Mouse (Mus musculus): ENCODE data around the gene Art4. TPM values are rescaled to one million over a fixed set of nuclear protein-coding genes. Genes with fewer than 3 reads are reported as not detected.

Art4 gene
- total and polyA plus RNA-seq, 3 experiments = 0.50 to 0.60 TPM; not detected in 1

GRCm38 (mm10) chr6:136803739-136804633 lies 53.5 kb downstream of the Art4 start, which contains the start of gene Hist4h4 (continued):
- TF ChIP-seq CHD2 (IDR thresholded peaks at IDR 0.05; ENCODE audit: low read length) (no peak), TBP (IDR thresholded peaks at IDR 0.05; ENCODE audit: low read depth, low read length) (peak; percentile 99), GATA1 (IDR thresholded peaks at IDR 0.05; ENCODE audit: low read depth, low read length) (no peak; the same call in 1 of the 2 replicates), ZNF384 (IDR thresholded peaks at IDR 0.05; ENCODE audit: low read depth, low read length) (no peak), CHD1 (IDR thresholded peaks at IDR 0.05; ENCODE audit: low read depth, low read length) (no peak), ZKSCAN1 (IDR thresholded peaks at IDR 0.05; ENCODE audit: low read depth, low read length) (no peak)

DNA sequence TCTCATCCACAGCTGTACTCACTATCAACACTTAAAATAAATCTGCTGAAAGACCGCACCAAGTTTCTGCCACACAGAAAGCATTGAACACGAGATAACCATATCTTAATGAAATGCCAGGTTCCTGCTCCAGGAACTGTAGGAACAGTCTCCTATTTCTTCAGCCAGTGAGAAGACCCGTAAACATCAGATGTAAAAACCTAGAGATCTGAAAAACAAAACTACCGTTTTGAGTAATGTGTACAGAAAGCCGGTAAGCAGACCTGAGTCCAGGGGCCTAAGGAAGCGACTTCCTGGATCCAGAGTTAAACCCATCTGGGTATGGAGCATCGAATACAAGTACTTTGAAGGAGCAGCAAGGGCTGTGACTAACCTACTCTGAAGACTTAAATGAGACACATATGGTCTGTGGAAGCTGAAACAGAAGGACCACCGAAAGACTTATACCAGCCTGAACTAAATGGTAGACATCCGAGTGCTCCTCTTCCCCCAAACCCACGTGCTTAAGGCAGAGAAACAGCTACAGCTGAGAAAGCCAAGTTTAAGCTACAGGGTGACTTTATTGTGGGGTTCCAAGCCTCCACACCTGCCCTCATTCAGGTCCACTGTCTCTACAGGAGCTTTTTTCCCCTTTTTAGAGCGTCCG lies 54.3 kb downstream of the Art4 start:
- Histone ChIP-seq H3K4me1 (ENCODE audit: control insufficient read depth in 1 of 2, insufficient read depth in 2 of 2, low read length in 2 of 2) (peaks cover 0 to 4% of the 10 kb centered on the region in 2 experiments; a peak in 2 of 4 replicates), H3K4me3 (ENCODE audit: control insufficient read depth in 1 of 2, insufficient read depth in 1 of 2, low read depth in 2 of 2, low read length in 2 of 2) (peak overlapping the region; percentile 3 to 32; a peak in 3 of 4 replicates), H3K27me3 (ENCODE audit: control insufficient read depth in 1 of 2, insufficient read depth in 2 of 2, low read length in 2 of 2) (no peaks in the 10 kb centered on the region), H3K9me3 (replicated peaks; ENCODE audit: insufficient read depth, low read length) (no peaks in the 10 kb centered on the region), H3K79me2 (ENCODE audit: control insufficient read depth, insufficient read depth, low read length, poor library complexity) (peaks cover under 1% of the 10 kb centered on the region), H3K27ac (ENCODE audit: control insufficient read depth, low read depth, low read length) (peak overlapping the region; percentile 99), H3K36me3 (ENCODE audit: control insufficient read depth in 1 of 2, insufficient read depth in 2 of 2, low read length in 2 of 2) (peaks cover 0 to 13% of the 10 kb centered on the region in 2 experiments; a peak in 2 of 4 replicates), H3K9ac (ENCODE audit: control insufficient read depth, low read depth, low read length, poor library complexity, severe bottlenecking) (peak overlapping the region; percentile 77)
- DNase-seq (ENCODE audit: low read depth, low spot score) = no peak
- TF ChIP-seq GATA1 (IDR thresholded peaks at IDR 0.05; ENCODE audit: low read depth, low read length) = peak; percentile 82
- no peak for TF ChIP-seq POLR2AphosphoS5 (IDR thresholded peaks at IDR 0.05; ENCODE audit: borderline replicate concordance, low read depth, low read length)
- TF ChIP-seq CHD1 (IDR thresholded peaks at IDR 0.05; ENCODE audit: low read depth, low read length) = no peak
- TF ChIP-seq TBP (IDR thresholded peaks at IDR 0.05; ENCODE audit: low read depth, low read length) = 0 out of 2 replicates have a peak, but pooled peaks have one; percentile 29
- no peak for TF ChIP-seq RCOR1 (IDR thresholded peaks at IDR 0.05; ENCODE audit: low read depth, low read length)
- peak; percentile 23; the same call in 1 of the 2 replicates for TF ChIP-seq TAL1 (IDR thresholded peaks at IDR 0.05; ENCODE audit: low read length)

GRCm38 (mm10) chr6:136801274-136801673 lies 56.3 kb downstream of the Art4 start:
- no peaks in the 10 kb centered on the region for H3K27me3 ChIP-seq (ENCODE audit: control insufficient read depth in 1 of 2, insufficient read depth in 2 of 2, low read length in 2 of 2)
- no peaks in the 10 kb centered on the region for H3K9me3 ChIP-seq (replicated peaks; ENCODE audit: insufficient read depth, low read length)
- H3K27ac ChIP-seq (ENCODE audit: control insufficient read depth, low read depth, low read length) = no peak overlapping the region
- no peak overlapping the region for H3K4me3 ChIP-seq (ENCODE audit: control insufficient read depth in 1 of 2, insufficient read depth in 1 of 2, low read depth in 2 of 2, low read length in 2 of 2)
- TF ChIP-seq TBP (IDR thresholded peaks at IDR 0.05; ENCODE audit: low read depth, low read length) (no peak), CHD2 (IDR thresholded peaks at IDR 0.05; ENCODE audit: low read length) (no peak), ZNF384 (IDR thresholded peaks at IDR 0.05; ENCODE audit: low read depth, low read length) (no peak), ZC3H11A (IDR thresholded peaks at IDR 0.05; ENCODE audit: low read depth, low read length) (no peak), UBTF (IDR thresholded peaks at IDR 0.05; ENCODE audit: borderline replicate concordance, insufficient read depth, low read depth, low read length) (no peak), ELF1 (IDR thresholded peaks at IDR 0.05; ENCODE audit: low read depth, low read length) (no peak), POLR2A (IDR thresholded peaks at IDR 0.05; ENCODE audit: control insufficient read depth in 1 of 2, insufficient read depth in 1 of 2, low read depth in 1 of 2, low read length in 2 of 2, poor library complexity in 1 of 2) (no peak), MAFK (IDR thresholded peaks at IDR 0.05; ENCODE audit: borderline replicate concordance, low read depth, low read length) (no peak), CHD1 (IDR thresholded peaks at IDR 0.05; ENCODE audit: low read depth, low read length) (no peak), SMC3 (IDR thresholded peaks at IDR 0.05; ENCODE audit: low read depth, low read length) (no peak), MYC (IDR thresholded peaks at IDR 0.05; ENCODE audit: low read depth, low read length) (no peak), MEF2A (IDR thresholded peaks at IDR 0.05; ENCODE audit: extremely low read depth, insufficient replicate concordance, low read depth, low read length, poor library complexity, severe bottlenecking) (no peak), RCOR1 (IDR thresholded peaks at IDR 0.05; ENCODE audit: low read depth, low read length) (no peak), GABPA (IDR thresholded peaks at IDR 0.05; ENCODE audit: low read depth, low read length) (no peak), POLR2AphosphoS2 (IDR thresholded peaks at IDR 0.05; ENCODE audit: low read length) (no peak), MAX (IDR thresholded peaks at IDR 0.05; ENCODE audit: low read length) (no peak)
- no peak overlapping the region for H3K9ac ChIP-seq (ENCODE audit: control insufficient read depth, low read depth, low read length, poor library complexity, severe bottlenecking)
- no peaks in the 10 kb centered on the region; the same call in 1 of the 2 replicates for H3K79me2 ChIP-seq (ENCODE audit: control insufficient read depth, insufficient read depth, low read length, poor library complexity)
- no peak for DNase-seq (ENCODE audit: low read depth, low spot score)
- H3K36me3 ChIP-seq (ENCODE audit: control insufficient read depth in 1 of 2, insufficient read depth in 2 of 2, low read length in 2 of 2) = peaks cover 0 to 13% of the 10 kb centered on the region in 2 experiments; a peak in 2 of 4 replicates
- peaks cover 0 to 4% of the 10 kb centered on the region in 2 experiments; a peak in 2 of 4 replicates for H3K4me1 ChIP-seq (ENCODE audit: control insufficient read depth in 1 of 2, insufficient read depth in 2 of 2, low read length in 2 of 2)
